Mouse (Mus musculus): ENCODE measurements at regions not wholly inside any gene's neighbourhood (a gene's known extent, or its start where the extent isn't known, plus 50 kb on each side); places are given as distances from the start of the nearest gene placed in this dataset.

GRCm38 (mm10) chr13:83884766-83885543, 337.1 kb upstream of the Tmem161b start:
- no peak overlapping the region for H3K4me2 ChIP-seq
- no peak overlapping the region for H3K9ac ChIP-seq
- H3K4me3 ChIP-seq = no peak overlapping the region
- no peaks in the 10 kb centered on the region for H3K27me3 ChIP-seq (replicated peaks)
- 71% methylated on average over 13 of the region's 13 CpGs for WGBS
- no peak for ATAC-seq (ENCODE audit: extremely low read depth, insufficient number of reproducible peaks, low FRiP score, low TSS enrichment)
- no peaks in the 10 kb centered on the region for H3K9me3 ChIP-seq
- H3K36me3 ChIP-seq = no peaks in the 10 kb centered on the region
- H3K27ac ChIP-seq (replicated peaks) = no peak overlapping the region
- no peaks in the 10 kb centered on the region for H3K4me1 ChIP-seq

- Histone ChIP-seq H3K9me3 (no peaks in the 10 kb centered on the region), H3K4me3 (no peak overlapping the region), H3K27me3 (replicated peaks) (no peaks in the 10 kb centered on the region), H3K36me3 (no peaks in the 10 kb centered on the region), H3K9ac (no peak overlapping the region), H3K27ac (replicated peaks) (no peak overlapping the region), H3K4me2 (no peak overlapping the region), H3K4me1 (no peaks in the 10 kb centered on the region)
- 78% methylated on average over 4 of the region's 4 CpGs for WGBS
- no peak for ATAC-seq (ENCODE audit: extremely low read depth, insufficient number of reproducible peaks, low FRiP score, low TSS enrichment)
These were observed 336.4 kb upstream of the Tmem161b start for GRCm38 (mm10) chr13:83885729-83886128.

DNA sequence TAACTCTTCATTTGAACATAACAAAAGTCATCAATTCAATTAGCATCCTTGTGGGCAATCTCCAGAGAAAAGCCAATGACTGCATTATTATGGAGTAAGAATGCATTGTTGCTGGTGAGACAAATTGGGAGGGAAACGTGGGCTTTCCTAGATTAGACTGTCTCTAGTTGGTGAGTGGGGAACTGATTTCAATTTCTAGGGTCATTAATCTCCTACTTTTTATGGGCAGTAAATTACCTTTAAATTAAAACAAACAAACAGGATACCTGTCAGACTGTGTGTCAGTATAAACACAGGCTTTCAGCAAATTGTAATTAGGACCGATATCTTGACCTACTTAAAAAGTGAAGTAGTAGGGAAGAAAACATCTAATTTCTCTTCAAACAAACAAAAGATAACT, 307.4 kb upstream of the Tmem161b start:
- Histone ChIP-seq H3K4me2 (no peak overlapping the region), H3K4me1 (peaks cover 5% of the 10 kb centered on the region), H3K9me3 (0 out of 2 replicates have a peak, but pooled peaks cover 6% of the 10 kb centered on the region), H3K27ac (replicated peaks) (no peak overlapping the region), H3K36me3 (no peaks in the 10 kb centered on the region), H3K9ac (no peak overlapping the region), H3K4me3 (no peak overlapping the region), H3K27me3 (replicated peaks) (no peaks in the 10 kb centered on the region)
- ATAC-seq (ENCODE audit: extremely low read depth, insufficient number of reproducible peaks, low FRiP score, low TSS enrichment) = no peak
- 60% methylated on average over 2 of the region's 2 CpGs for WGBS

GRCm38 (mm10) chr13:83932761-83933160, 289.3 kb upstream of the Tmem161b start:
- WGBS = 62% methylated on average over 2 of the region's 2 CpGs
- no peak overlapping the region for H3K4me3 ChIP-seq
- H3K4me2 ChIP-seq = no peak overlapping the region
- H3K27me3 ChIP-seq (replicated peaks) = no peaks in the 10 kb centered on the region
- H3K9ac ChIP-seq = no peak overlapping the region
- H3K4me1 ChIP-seq = no peaks in the 10 kb centered on the region
- H3K36me3 ChIP-seq = no peaks in the 10 kb centered on the region
- H3K9me3 ChIP-seq = no peaks in the 10 kb centered on the region
- no peak overlapping the region for H3K27ac ChIP-seq (replicated peaks)
- ATAC-seq (ENCODE audit: extremely low read depth, insufficient number of reproducible peaks, low FRiP score, low TSS enrichment) = no peak

GRCm38 (mm10) chr13:83946495-83946894, 275.6 kb upstream of the Tmem161b start:
- no peak overlapping the region for H3K9ac ChIP-seq
- WGBS = 66% methylated on average over 4 of the region's 4 CpGs
- no peaks in the 10 kb centered on the region for H3K4me1 ChIP-seq
- H3K4me3 ChIP-seq = no peak overlapping the region
- H3K36me3 ChIP-seq = no peaks in the 10 kb centered on the region
- no peak overlapping the region for H3K27ac ChIP-seq (replicated peaks)
- H3K4me2 ChIP-seq = no peak overlapping the region
- no peak for ATAC-seq (ENCODE audit: extremely low read depth, insufficient number of reproducible peaks, low FRiP score, low TSS enrichment)
- no peaks in the 10 kb centered on the region for H3K27me3 ChIP-seq (replicated peaks)
- no peaks in the 10 kb centered on the region for H3K9me3 ChIP-seq

GRCm38 (mm10) chr13:83951163-83951562, 270.9 kb upstream of the Tmem161b start:
- no peaks in the 10 kb centered on the region for H3K4me1 ChIP-seq
- H3K9ac ChIP-seq = no peak overlapping the region
- H3K9me3 ChIP-seq = no peaks in the 10 kb centered on the region
- ATAC-seq (ENCODE audit: extremely low read depth, insufficient number of reproducible peaks, low FRiP score, low TSS enrichment) = no peak
- no peak overlapping the region for H3K4me2 ChIP-seq
- H3K36me3 ChIP-seq = no peaks in the 10 kb centered on the region
- no peaks in the 10 kb centered on the region for H3K27me3 ChIP-seq (replicated peaks)
- no peak overlapping the region for H3K4me3 ChIP-seq
- no peak overlapping the region for H3K27ac ChIP-seq (replicated peaks)

- Histone ChIP-seq H3K36me3 (no peaks in the 10 kb centered on the region), H3K4me2 (no peak overlapping the region), H3K9me3 (no peaks in the 10 kb centered on the region), H3K27ac (replicated peaks) (no peak overlapping the region), H3K9ac (no peak overlapping the region), H3K4me1 (no peaks in the 10 kb centered on the region), H3K4me3 (no peak overlapping the region), H3K27me3 (replicated peaks) (no peaks in the 10 kb centered on the region)
- ATAC-seq (ENCODE audit: extremely low read depth, insufficient number of reproducible peaks, low FRiP score, low TSS enrichment) = no peak
- 67% methylated on average over 3 of the region's 3 CpGs for WGBS
These were observed 270.3 kb upstream of the Tmem161b start for GRCm38 (mm10) chr13:83951808-83952207.

- no peaks in the 10 kb centered on the region for H3K9me3 ChIP-seq
- H3K27me3 ChIP-seq (replicated peaks) = no peaks in the 10 kb centered on the region
- ATAC-seq (ENCODE audit: extremely low read depth, insufficient number of reproducible peaks, low FRiP score, low TSS enrichment) = no peak
- no peak overlapping the region for H3K9ac ChIP-seq
- H3K27ac ChIP-seq (replicated peaks) = no peak overlapping the region
- H3K36me3 ChIP-seq = no peaks in the 10 kb centered on the region
- no peak overlapping the region for H3K4me2 ChIP-seq
- no peaks in the 10 kb centered on the region for H3K4me1 ChIP-seq
- no peak overlapping the region for H3K4me3 ChIP-seq
- WGBS = 71% methylated on average over 4 of the region's 4 CpGs
These were observed 269.7 kb upstream of the Tmem161b start for GRCm38 (mm10) chr13:83952353-83952752.

GRCm38 (mm10) chr13:83952862-83953261, 269.2 kb upstream of the Tmem161b start:
- H3K36me3 ChIP-seq = no peaks in the 10 kb centered on the region
- no peak overlapping the region for H3K4me2 ChIP-seq
- H3K27ac ChIP-seq (replicated peaks) = no peak overlapping the region
- H3K9ac ChIP-seq = no peak overlapping the region
- ATAC-seq (ENCODE audit: extremely low read depth, insufficient number of reproducible peaks, low FRiP score, low TSS enrichment) = no peak
- no peaks in the 10 kb centered on the region for H3K4me1 ChIP-seq
- H3K27me3 ChIP-seq (replicated peaks) = no peaks in the 10 kb centered on the region
- H3K9me3 ChIP-seq = no peaks in the 10 kb centered on the region
- H3K4me3 ChIP-seq = no peak overlapping the region
- WGBS = 61% methylated on average over 4 of the region's 4 CpGs

DNA sequence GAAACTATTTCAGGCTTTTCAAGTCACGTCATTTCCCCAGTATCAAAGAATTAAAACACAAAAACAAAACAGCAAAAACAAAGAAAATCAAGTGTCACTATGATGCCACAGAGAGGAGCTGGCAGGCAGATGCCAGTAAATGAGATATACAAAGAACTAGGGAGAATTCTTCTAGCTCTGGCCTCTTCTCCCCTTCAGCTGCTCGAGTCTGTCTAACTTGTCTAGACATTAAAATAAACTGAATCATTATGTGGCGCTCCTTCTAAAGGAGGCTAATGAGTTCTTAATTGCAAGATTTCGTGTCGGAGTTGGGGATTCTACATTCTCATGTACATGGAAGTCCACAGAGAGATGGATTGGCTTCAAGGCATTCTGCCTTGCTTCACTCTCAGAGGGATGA, 266.4 kb upstream of the Tmem161b start:
- 0 out of 2 replicates have a peak, but pooled peaks cover 2% of the 10 kb centered on the region for H3K9me3 ChIP-seq
- H3K4me1 ChIP-seq = no peaks in the 10 kb centered on the region
- no peak overlapping the region for H3K9ac ChIP-seq
- H3K4me2 ChIP-seq = no peak overlapping the region
- H3K4me3 ChIP-seq = no peak overlapping the region
- ATAC-seq (ENCODE audit: extremely low read depth, insufficient number of reproducible peaks, low FRiP score, low TSS enrichment) = no peak
- no peaks in the 10 kb centered on the region for H3K36me3 ChIP-seq
- H3K27ac ChIP-seq (replicated peaks) = no peak overlapping the region
- no peaks in the 10 kb centered on the region for H3K27me3 ChIP-seq (replicated peaks)
- 81% methylated on average over 5 of the region's 5 CpGs for WGBS

DNA sequence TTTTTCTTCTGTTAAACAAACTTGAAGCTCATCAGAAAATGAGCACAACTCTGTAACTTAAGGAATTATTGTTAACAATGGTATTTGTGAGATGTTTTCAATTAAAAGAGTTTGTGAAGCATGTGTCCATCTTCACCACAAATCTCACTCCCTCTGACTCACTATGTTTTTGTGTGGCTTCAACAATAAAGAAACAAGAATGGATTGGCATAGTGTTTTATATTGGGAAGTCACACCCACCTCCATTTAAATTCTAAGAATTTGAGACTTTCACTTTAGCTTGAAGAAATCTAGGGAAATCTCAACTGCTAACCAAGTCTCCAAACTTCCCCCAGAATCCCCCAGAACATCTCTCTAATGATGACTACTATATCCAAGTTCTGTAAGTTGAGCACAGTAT, 243.6 kb upstream of the Tmem161b start:
- Histone ChIP-seq H3K9me3 (no peaks in the 10 kb centered on the region), H3K9ac (no peak overlapping the region), H3K4me2 (no peak overlapping the region), H3K27me3 (replicated peaks) (no peaks in the 10 kb centered on the region), H3K4me3 (no peak overlapping the region), H3K27ac (replicated peaks) (no peak overlapping the region), H3K4me1 (no peaks in the 10 kb centered on the region), H3K36me3 (no peaks in the 10 kb centered on the region)
- ATAC-seq (ENCODE audit: extremely low read depth, insufficient number of reproducible peaks, low FRiP score, low TSS enrichment) = no peak

GRCm38 (mm10) chr13:83979535-83979934, 242.6 kb upstream of the Tmem161b start:
- no peak for ATAC-seq (ENCODE audit: extremely low read depth, insufficient number of reproducible peaks, low FRiP score, low TSS enrichment)
- no peaks in the 10 kb centered on the region for H3K9me3 ChIP-seq
- H3K4me2 ChIP-seq = no peak overlapping the region
- no peaks in the 10 kb centered on the region for H3K36me3 ChIP-seq
- H3K4me1 ChIP-seq = no peaks in the 10 kb centered on the region
- H3K9ac ChIP-seq = no peak overlapping the region
- no peak overlapping the region for H3K27ac ChIP-seq (replicated peaks)
- no peaks in the 10 kb centered on the region for H3K27me3 ChIP-seq (replicated peaks)
- H3K4me3 ChIP-seq = no peak overlapping the region
